Mouse (Mus musculus) limb, embryonic 12.5 days (tissue): ENCODE data around the gene Rufy3. TPM values are rescaled to one million over a fixed set of nuclear protein-coding genes. Genes with fewer than 3 reads are reported as not detected.

Source experiments
- ATAC-seq: fragments of 200-750 bp; cut with Nextera tagmentation; 2 replicates; pipeline ENCODE4 v1.8.0; 2017; ENCODE audit warnings: low read depth, moderate TSS enrichment; ENCODE audit not compliant: insufficient number of reproducible peaks, insufficient read depth, low FRiP score, low TSS enrichment
- H3K27ac ChIP-seq: fragments of 300-500 bp; sonication (generic); 2 replicates; pipeline ENCODE4 v1.5.1; 2016; ENCODE audit warnings: mild to moderate bottlenecking, moderate library complexity
- H3K27me3 ChIP-seq: fragments of 300-500 bp; sonication (generic); 2 replicates; pipeline ENCODE4 v1.6.1; 2016; ENCODE audit warnings: mild to moderate bottlenecking, moderate library complexity
- H3K36me3 ChIP-seq: fragments of 300-500 bp; sonication (generic); 2 replicates; pipeline ENCODE4 v1.6.1; 2016; ENCODE audit warnings: mild to moderate bottlenecking, moderate library complexity
- H3K4me1 ChIP-seq: fragments of 300-500 bp; sonication (generic); replicated peaks from 2 replicates; pipeline ENCODE4 v1.6.1; 2016
- H3K4me2 ChIP-seq: fragments of 300-500 bp; sonication (generic); 2 replicates; pipeline ENCODE4 v1.6.1; 2016; ENCODE audit warnings: mild to moderate bottlenecking, moderate library complexity
- H3K4me3 ChIP-seq: fragments of 300-500 bp; sonication (generic); replicated peaks from 2 replicates; pipeline ENCODE4 v1.5.1; 2016; ENCODE audit warnings: mild to moderate bottlenecking
- H3K9ac ChIP-seq: fragments of 300-500 bp; sonication (generic); replicated peaks from 2 replicates; pipeline ENCODE4 v1.6.1; 2016; ENCODE audit warnings: mild to moderate bottlenecking, moderate library complexity
- H3K9me3 ChIP-seq: fragments of 300-500 bp; sonication (generic); 2 replicates; pipeline ENCODE4 v1.6.1; 2016; ENCODE audit warnings: mild to moderate bottlenecking, moderate library complexity
- whole genome bisulfite sequencing: fragments of 180-500 bp; shearing (Covaris S2); methylation state at CpG from one replicate; pipeline ENCODE4 v1.1.7; 2016; 5-methylcytosine and 5-hydroxymethylcytosine counted together
- polyA plus RNA-seq: library from polyadenylated mRNA; unstranded; fragments of >200 nt; fragmentation: Nextera tagmentation; extraction: Ambion mirVana; gene quantifications from 2 replicates; pipeline ENCODE4 v1.2.1, GENCODE M21; 2016

The Rufy3 gene
- polyA plus RNA-seq, 1 experiment from 2014 or later, result 13.8 TPM

DNA sequence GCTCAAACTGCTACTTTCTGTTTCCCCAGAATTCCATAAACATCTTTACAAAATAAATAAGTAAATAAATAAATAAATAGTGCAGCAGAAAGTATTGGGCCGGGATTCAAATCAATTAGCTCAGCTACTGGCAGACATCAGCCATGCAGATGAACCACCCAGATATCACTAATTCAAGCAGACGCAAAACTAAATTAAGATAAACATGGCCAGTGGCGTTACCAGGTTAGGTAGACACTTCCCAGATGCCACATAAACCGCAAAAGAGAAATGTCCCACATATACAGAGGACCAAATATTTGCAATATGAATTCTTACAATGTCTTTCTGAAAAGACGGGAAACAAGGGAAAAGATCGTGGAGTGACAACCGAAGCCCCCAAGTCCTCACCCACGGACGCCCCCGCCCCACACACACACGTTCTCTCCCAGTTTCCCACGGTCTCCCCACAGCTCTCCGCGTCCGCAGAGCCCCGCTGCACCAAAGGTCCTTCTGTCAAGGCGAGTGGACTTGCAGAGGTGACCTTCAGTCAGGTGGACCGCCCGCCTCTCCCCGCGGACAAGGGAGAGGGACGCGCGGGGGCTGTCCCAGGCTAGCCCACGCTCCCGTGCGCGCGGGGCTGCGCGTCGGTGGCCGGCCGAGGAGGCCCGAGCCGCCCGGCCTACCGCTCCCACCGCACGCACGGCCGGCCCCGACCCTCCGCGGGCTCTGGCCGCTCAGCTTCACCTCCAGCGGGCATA lies 110.0 kb downstream of the Rufy3 start:
- peaks cover 33% of the 10 kb centered on the region for H3K36me3 ChIP-seq
- H3K9me3 ChIP-seq, result no peaks in the 10 kb centered on the region
- peak overlapping the region; percentile 81 for H3K4me2 ChIP-seq
- peak overlapping the region; percentile 97 for H3K4me3 ChIP-seq
- peak overlapping the region; percentile 98 for H3K27ac ChIP-seq
- H3K27me3 ChIP-seq, result no peaks in the 10 kb centered on the region
- ATAC-seq, result peak; percentile 13
- WGBS, result under 1% methylated on average over 46 of the region's 47 CpGs
- peak overlapping the region; percentile 98 for H3K9ac ChIP-seq
- peaks cover 34% of the 10 kb centered on the region for H3K4me1 ChIP-seq

DNA sequence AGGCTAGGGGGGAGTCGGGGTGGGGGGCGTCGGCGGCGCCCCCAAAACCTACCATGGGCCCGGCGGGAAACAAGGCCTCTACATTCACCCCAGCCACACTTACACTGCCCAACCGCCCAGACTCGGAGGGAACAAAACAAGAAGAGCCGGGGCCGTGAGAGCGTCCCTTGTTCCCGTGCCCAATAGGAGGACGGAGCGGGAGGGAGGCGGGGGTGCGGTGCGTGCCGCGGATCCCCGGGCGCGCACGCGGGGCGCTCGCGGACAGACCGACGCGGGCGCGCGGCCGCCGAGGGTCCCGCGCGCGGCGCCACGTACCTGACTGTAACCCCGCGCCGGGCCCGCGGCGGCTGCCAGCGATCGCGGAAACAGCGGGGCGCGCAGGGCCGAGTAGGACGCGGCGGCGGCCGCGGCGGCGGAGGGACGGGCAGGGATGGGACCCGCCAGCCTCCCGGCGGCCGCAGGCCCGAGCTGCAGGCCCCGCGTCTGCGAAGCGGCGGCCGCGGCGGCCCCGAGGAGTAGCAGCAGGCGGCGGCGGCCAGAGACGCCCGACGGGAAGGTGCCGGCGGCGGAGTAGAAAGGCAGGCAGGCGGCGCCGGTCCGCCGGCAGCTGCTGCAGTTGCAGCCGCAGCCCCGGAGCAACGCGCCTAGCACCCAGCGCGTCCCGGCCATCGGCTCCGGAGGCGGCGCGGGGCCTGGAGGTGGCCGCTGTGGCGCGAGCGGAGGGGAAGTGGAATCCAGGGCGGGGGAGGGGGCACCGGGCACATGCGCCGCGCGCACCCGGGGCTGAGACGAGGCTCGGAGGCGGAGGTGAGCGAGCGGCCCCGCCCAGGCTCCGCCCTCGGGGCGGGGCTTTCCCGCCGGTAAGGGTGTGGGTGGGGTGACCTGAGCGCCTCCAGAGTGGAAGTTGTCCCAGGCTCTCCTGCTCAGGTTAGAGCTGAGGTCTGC lies 110.9 kb downstream of the Rufy3 start, which contains the start of gene Grsf1:
Gene Grsf1 (minus strand): TSS at position 729 of the 945 bp plus-strand sequence.
- Histone ChIP-seq H3K9me3 (no peaks in the 10 kb centered on the region), H3K9ac (peak within 1 kb of the TSS; percentile 98), H3K27ac (peak within 1 kb of the TSS; percentile 98), H3K4me1 (peaks cover 34% of the 10 kb centered on the region), H3K4me2 (peak within 1 kb of the TSS; percentile 81), H3K36me3 (peaks cover 25% of the 10 kb centered on the region), H3K27me3 (no peaks in the 10 kb centered on the region), H3K4me3 (peak within 1 kb of the TSS; percentile 97)
- under 1% methylated on average over 125 of the region's 127 CpGs for WGBS
- ATAC-seq, result peak; percentile 89

DNA sequence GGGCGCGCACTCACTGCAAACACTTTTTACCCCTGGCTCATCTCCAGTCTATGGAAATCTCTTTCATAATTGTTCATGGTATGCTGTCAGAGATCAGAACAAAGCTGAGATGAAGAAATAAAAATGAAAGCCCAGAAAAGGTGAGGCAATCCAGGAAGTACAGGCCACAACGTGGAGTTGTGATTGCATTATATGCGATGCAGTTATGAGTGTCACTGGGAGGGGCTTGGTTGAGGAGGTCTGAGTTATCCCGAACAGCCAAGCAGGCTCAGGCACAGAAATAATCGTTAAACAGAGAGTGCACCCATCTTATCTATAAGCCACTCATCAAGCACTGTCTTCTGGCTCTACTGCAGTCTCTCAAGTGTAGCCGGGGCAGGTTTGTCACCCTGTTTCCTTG lies 114.1 kb downstream of the Rufy3 start:
- no peak overlapping the region for H3K9ac ChIP-seq
- H3K4me3 ChIP-seq, result no peak overlapping the region
- H3K27me3 ChIP-seq, result no peaks in the 10 kb centered on the region
- H3K36me3 ChIP-seq, result no peaks in the 10 kb centered on the region
- ATAC-seq, result no peak
- peak overlapping the region; percentile 42; the same call in 1 of the 2 replicates for H3K27ac ChIP-seq
- H3K4me2 ChIP-seq, result no peak overlapping the region
- WGBS, result 41% methylated on average over 7 of the region's 7 CpGs
- no peaks in the 10 kb centered on the region for H3K9me3 ChIP-seq
- peaks cover 27% of the 10 kb centered on the region for H3K4me1 ChIP-seq

DNA sequence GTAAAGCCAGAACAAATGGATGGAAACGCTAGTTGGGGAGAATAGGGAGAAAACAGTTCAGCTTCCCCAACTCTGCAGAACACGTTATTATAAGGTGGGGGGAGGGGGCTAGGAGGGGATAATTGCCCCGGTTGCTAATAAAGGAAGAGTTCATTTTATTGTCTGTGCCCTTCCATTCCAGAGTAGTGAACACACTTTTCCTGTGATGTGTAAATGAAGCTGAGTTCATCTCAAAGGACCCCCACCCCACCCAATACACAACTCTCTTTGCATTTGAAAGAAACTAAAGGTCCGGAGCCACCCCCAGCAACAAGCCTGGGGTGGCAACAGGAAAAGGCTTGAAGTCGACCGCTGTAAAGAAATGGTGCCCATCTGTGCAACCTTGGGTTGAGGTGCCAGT lies 114.5 kb downstream of the Rufy3 start:
- no peaks in the 10 kb centered on the region for H3K9me3 ChIP-seq
- H3K27ac ChIP-seq, result no peak overlapping the region
- peaks cover 23% of the 10 kb centered on the region for H3K4me1 ChIP-seq
- no peak for ATAC-seq
- no peak overlapping the region for H3K4me3 ChIP-seq
- no peaks in the 10 kb centered on the region for H3K36me3 ChIP-seq
- H3K27me3 ChIP-seq, result no peaks in the 10 kb centered on the region
- no peak overlapping the region for H3K4me2 ChIP-seq
- H3K9ac ChIP-seq, result no peak overlapping the region
- 9% methylated on average over 6 of the region's 6 CpGs for WGBS

DNA sequence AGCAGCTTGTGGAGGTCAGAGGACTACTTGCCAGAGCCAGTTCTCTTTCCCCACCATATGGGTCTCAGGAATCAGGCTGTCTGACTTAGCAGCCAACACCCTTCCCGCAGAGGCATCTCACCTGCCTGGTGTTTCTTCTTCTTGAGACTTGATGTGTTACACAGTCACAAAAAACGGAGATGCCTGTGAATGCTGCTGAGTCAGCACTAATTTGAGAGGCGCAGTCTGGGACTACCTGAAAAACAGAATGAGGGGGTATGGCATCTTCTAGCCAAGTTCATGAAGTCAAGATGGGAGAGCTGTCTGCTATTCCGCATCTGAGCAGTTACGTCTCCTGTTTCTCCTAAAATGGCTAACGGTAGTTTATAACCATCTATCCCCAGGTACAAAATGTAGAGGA lies 115.7 kb downstream of the Rufy3 start:
- no peak for ATAC-seq
- H3K9ac ChIP-seq, result no peak overlapping the region
- no peak overlapping the region for H3K27ac ChIP-seq
- no peak overlapping the region for H3K4me2 ChIP-seq
- 82% methylated on average over 6 of the region's 6 CpGs for WGBS
- peaks cover 22% of the 10 kb centered on the region for H3K4me1 ChIP-seq
- H3K27me3 ChIP-seq, result peaks cover 9% of the 10 kb centered on the region
- H3K9me3 ChIP-seq, result no peaks in the 10 kb centered on the region
- H3K36me3 ChIP-seq, result no peaks in the 10 kb centered on the region
- no peak overlapping the region for H3K4me3 ChIP-seq

DNA sequence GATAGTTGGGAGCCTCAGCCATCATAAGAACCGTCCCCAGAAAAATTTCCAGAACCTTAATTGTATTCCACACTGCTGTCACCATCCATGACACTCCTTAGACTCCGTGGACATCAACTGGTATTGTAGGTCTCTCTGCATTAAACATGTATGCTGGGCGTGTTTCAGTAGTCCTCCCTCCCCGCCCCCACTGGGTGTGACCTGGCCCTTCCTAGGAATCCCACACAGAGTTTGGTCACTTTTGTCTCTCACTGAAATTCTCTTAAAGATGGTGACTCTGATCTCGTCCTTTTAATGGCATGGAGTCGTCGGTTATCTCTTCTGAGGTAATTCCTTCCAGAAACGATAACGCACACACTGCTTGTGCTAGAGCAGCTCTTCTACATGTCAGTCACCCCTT lies 118.9 kb downstream of the Rufy3 start:
- Histone ChIP-seq H3K36me3 (no peaks in the 10 kb centered on the region), H3K9ac (no peak overlapping the region), H3K27ac (no peak overlapping the region), H3K4me3 (no peak overlapping the region), H3K9me3 (no peaks in the 10 kb centered on the region), H3K4me1 (peaks cover 11% of the 10 kb centered on the region; the same call in 1 of the 2 replicates), H3K27me3 (peaks cover 14% of the 10 kb centered on the region), H3K4me2 (no peak overlapping the region)
- WGBS, result 72% methylated on average over 9 of the region's 9 CpGs
- no peak for ATAC-seq

DNA sequence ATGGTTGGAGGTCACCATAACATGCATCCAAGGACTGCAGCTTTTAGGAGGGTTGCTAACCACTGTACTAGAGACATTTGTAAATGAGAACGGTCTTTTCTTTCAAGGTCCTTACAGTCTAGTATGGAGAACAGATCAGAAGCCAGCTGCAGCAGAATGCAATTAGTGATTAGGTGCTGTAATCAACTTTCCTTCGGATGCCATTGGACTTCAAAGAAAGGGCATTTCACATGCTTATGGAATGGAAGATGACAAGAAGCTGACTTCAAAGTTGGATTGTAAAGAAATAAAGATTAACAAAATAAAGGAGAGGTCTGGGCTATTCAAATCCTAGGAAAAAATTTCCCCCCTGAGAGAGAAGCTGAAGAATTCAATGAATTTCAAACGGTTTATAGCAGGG lies 119.4 kb downstream of the Rufy3 start:
- no peaks in the 10 kb centered on the region for H3K36me3 ChIP-seq
- peaks cover 14% of the 10 kb centered on the region for H3K27me3 ChIP-seq
- WGBS, result 6% methylated on average over 3 of the region's 3 CpGs
- ATAC-seq, result no peak
- no peaks in the 10 kb centered on the region for H3K9me3 ChIP-seq
- H3K4me2 ChIP-seq, result no peak overlapping the region
- no peak overlapping the region for H3K9ac ChIP-seq
- H3K27ac ChIP-seq, result no peak overlapping the region
- peaks cover 6% of the 10 kb centered on the region; the same call in 1 of the 2 replicates for H3K4me1 ChIP-seq
- no peak overlapping the region for H3K4me3 ChIP-seq

DNA sequence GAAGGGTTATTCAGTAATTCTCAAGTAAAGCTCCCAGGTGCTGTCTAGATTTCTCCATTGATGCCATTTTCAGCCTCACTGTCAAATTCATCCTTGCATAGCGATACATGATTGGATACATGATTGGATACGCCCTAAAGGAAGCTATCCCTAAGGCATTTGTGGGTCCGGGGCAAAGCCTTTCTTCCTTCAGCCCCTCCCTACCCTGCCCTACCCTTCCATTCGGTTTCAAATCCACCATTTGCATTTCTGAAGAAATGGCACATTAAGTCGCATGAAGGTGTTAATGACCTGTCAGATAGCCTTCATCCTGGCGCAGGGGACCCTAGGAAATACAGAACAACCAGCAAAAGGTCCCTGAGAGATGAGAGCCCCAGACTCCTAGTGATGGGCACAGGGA lies 120.5 kb downstream of the Rufy3 start:
- Histone ChIP-seq H3K36me3 (no peaks in the 10 kb centered on the region), H3K4me1 (0 out of 2 replicates have a peak, but pooled peaks cover 4% of the 10 kb centered on the region), H3K9ac (no peak overlapping the region), H3K4me2 (no peak overlapping the region), H3K4me3 (no peak overlapping the region), H3K27me3 (peaks cover 14% of the 10 kb centered on the region), H3K27ac (no peak overlapping the region), H3K9me3 (no peaks in the 10 kb centered on the region)
- WGBS, result 5% methylated on average over 6 of the region's 6 CpGs
- ATAC-seq, result no peak

DNA sequence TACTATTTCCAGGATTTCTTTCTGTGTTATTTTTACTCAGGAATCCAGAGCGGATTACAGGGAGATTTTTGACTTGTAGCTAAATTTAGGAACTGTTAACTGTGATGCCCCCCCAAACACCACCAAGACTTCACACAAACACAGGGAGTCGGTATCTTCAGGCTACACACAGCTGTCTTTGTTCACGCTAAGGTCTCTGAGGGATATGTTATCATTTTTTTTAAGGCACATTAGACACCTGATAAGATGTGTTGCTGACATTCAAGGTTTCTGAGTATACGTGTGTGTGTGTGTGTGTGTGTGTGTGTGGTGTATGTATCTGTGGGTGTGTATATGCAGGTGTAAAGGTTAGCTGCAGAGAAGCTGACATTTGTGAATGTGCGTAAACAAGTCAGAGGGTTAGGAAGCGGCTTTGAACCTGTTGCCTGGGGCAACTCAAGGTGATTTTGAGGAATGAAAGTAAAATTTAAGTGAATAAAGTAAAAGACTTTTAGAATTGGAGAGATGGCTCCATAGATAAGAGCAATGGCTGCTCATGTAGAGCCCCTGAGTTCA lies 121.0 kb downstream of the Rufy3 start:
- no peak overlapping the region for H3K9ac ChIP-seq
- no peaks in the 10 kb centered on the region for H3K36me3 ChIP-seq
- H3K4me3 ChIP-seq, result no peak overlapping the region
- H3K4me2 ChIP-seq, result no peak overlapping the region
- ATAC-seq, result no peak
- no peak overlapping the region for H3K27ac ChIP-seq
- H3K27me3 ChIP-seq, result peaks cover 14% of the 10 kb centered on the region
- 0 out of 2 replicates have a peak, but pooled peaks cover 4% of the 10 kb centered on the region for H3K4me1 ChIP-seq
- 56% methylated on average over 6 of the region's 6 CpGs for WGBS
- no peaks in the 10 kb centered on the region for H3K9me3 ChIP-seq

DNA sequence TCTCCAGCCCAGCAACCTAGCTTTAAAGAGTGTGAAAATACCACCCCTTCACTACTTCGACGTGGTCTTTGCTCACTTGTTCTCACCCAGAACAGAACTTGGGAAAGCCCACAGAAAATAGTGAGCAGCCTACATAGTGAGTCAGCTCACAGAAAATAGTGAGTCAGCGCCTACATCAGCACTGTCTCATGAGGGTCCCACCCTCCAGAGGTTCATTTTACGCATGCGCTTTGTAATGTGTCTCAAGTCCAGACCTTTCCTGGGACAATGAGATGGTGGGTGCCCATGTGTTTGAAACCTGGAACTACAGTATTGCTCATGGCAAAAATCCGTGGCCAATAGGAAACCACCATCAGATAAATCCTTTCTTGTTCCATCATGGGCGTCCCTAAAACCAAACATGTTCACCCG lies 123.2 kb downstream of the Rufy3 start:
- Histone ChIP-seq H3K27ac (no peak overlapping the region), H3K9ac (no peak overlapping the region), H3K4me2 (no peak overlapping the region), H3K36me3 (no peaks in the 10 kb centered on the region), H3K4me1 (0 out of 2 replicates have a peak, but pooled peaks cover 4% of the 10 kb centered on the region), H3K9me3 (no peaks in the 10 kb centered on the region), H3K4me3 (no peak overlapping the region), H3K27me3 (peaks cover 14% of the 10 kb centered on the region)
- ATAC-seq, result no peak
- WGBS, result 81% methylated on average over 8 of the region's 8 CpGs
